In the genomic region with DNA sequence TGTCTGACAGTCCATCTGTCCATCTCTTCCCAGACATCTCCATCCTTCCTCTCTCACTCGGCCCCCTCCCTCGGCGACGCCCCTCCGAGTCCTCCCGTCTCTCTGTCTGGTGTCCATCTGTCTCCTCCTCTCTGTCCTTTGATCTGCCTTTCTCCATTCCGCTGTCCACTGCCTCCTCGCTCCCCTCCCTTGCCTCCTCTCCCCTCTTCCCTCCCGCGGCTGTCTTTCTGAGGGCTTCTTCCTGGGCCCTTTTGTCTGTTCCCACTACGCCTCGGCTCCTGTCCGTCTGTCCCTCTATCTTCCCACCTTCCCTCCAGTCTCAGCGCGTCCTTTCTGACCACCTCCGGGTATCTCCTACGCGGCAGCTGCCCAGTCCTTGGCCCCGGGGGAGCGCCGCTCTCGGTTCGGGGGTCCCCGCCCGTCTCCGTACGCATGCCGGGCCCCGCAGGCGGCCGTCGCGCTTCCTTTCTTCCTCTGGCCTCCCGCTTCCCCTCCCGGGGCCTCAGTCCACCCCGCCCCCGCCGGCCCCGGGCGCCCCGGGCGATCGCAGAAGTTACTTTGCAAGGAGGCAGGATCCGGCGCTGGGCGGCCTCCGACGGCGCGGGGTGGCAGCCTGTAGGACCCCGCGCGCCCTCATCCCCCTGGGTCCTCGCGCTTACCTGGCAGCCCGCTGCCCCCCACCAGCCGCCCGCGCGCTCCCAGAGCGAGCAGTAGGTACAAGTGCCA, we compare ENCODE assay signal across 9 mouse cellular contexts. TPM values are rescaled to one million over a fixed set of nuclear protein-coding genes. Genes with fewer than 3 reads are reported as not detected.
DNase-seq lines count a peak whose midpoint lies in the region; ATAC-seq and TF ChIP-seq lines count a peak whose summit lies in the region.
"Had no signal": no experiment of that assay in that cellular context is flagged by ENCODE, and none has a peak within 500 bp of the region (broad histone marks: within the 10 kb centered on the region; RNA-seq: fewer than 3 reads in every experiment).

No protein-coding gene starts in this region.

- no peak for TF ChIP-seq POLR2A in testis, adult 2 months (IDR thresholded peaks at IDR 0.05; ENCODE audit: control insufficient read depth, low read depth, low read length)

- no peaks in the 10 kb centered on the region; the same call in 1 of the 2 replicates for H3K36me3 ChIP-seq in hindbrain, embryonic 14.5 days (replicated peaks; ENCODE audit: control insufficient read depth, insufficient read depth)
- H3K36me3 ChIP-seq in lung, embryonic 14.5 days (ENCODE audit: insufficient read depth), result no peaks in the 10 kb centered on the region
- H3K36me3 ChIP-seq in testis, adult 2 months (ENCODE audit: control insufficient read depth, insufficient read depth, low read length), result no peaks in the 10 kb centered on the region

- no peak for TF ChIP-seq CTCF in lung, embryonic 14.5 days (IDR thresholded peaks at IDR 0.05; ENCODE audit: low read depth)
- no peak for TF ChIP-seq CTCF in testis, adult 2 months (IDR thresholded peaks at IDR 0.05; ENCODE audit: control insufficient read depth, insufficient read depth, insufficient replicate concordance, low read depth, low read length)

- 0 out of 2 replicates have a peak, but pooled peaks cover 6% of the 10 kb centered on the region for H3K27me3 ChIP-seq in hindbrain, embryonic 14.5 days (ENCODE audit: control insufficient read depth, insufficient read depth, low read length)
- peaks cover 46% of the 10 kb centered on the region for H3K27me3 ChIP-seq in lung, embryonic 14.5 days (ENCODE audit: insufficient read depth, low read length)
- no peaks in the 10 kb centered on the region for H3K27me3 ChIP-seq in testis, adult 2 months (ENCODE audit: control insufficient read depth, insufficient read depth, low read length)

- H3K4me2 ChIP-seq in hindbrain, embryonic 14.5 days (replicated peaks), result peak overlapping the region; percentile 68
- peak overlapping the region; percentile 95 for H3K4me2 ChIP-seq in lung, embryonic 14.5 days

- WGBS in hindbrain, embryonic 14.5 days, result under 1% methylated on average over 46 of the region's 61 CpGs
- WGBS in lung, embryonic 14.5 days, result 1% methylated on average over 55 of the region's 61 CpGs

- no peaks in the 10 kb centered on the region for H3K9me3 ChIP-seq in hindbrain, embryonic 14.5 days (ENCODE audit: control insufficient read depth, low read length)
- H3K9me3 ChIP-seq in lung, embryonic 14.5 days (ENCODE audit: low read depth, low read length), result no peaks in the 10 kb centered on the region

- H3K27ac ChIP-seq in hindbrain, embryonic 14.5 days, result peak overlapping the region; percentile 66; the same call in 1 of the 2 replicates
- no peak overlapping the region for H3K27ac ChIP-seq in lung, embryonic 14.5 days (ENCODE audit: low read depth)
- no peak overlapping the region for H3K27ac ChIP-seq in testis, adult 2 months (ENCODE audit: control insufficient read depth, insufficient read depth, low read depth, low read length)

- peak overlapping the region; percentile 66 for H3K4me3 ChIP-seq in hindbrain, embryonic 14.5 days (replicated peaks; ENCODE audit: low read length)
- peak overlapping the region; percentile 55 for H3K4me3 ChIP-seq in lung, embryonic 14.5 days (ENCODE audit: low read depth, low read length)
- peak overlapping the region; percentile 48 for H3K4me3 ChIP-seq in testis, adult 2 months (ENCODE audit: control insufficient read depth, low read depth, low read length)

- peak overlapping the region; percentile 68 for H3K9ac ChIP-seq in hindbrain, embryonic 14.5 days
- H3K9ac ChIP-seq in lung, embryonic 14.5 days, result peak overlapping the region; percentile 52

- peaks cover 13% of the 10 kb centered on the region for H3K4me1 ChIP-seq in hindbrain, embryonic 14.5 days (replicated peaks; ENCODE audit: control insufficient read depth, insufficient read depth, low read length)
- no peaks in the 10 kb centered on the region for H3K4me1 ChIP-seq in lung, embryonic 14.5 days (ENCODE audit: insufficient read depth)
- peaks cover 19% of the 10 kb centered on the region for H3K4me1 ChIP-seq in testis, adult 2 months (ENCODE audit: control insufficient read depth, insufficient read depth, low read length)

- peak; percentile 44 for ATAC-seq in hindbrain, embryonic 14.5 days (ENCODE audit: low FRiP score)
- peak; percentile 48 for ATAC-seq in lung, embryonic 14.5 days (ENCODE audit: insufficient read depth)

- DNase-seq in adrenal gland, adult 18-20 months (ENCODE audit: low spot score in 2 of 2), result peak; percentile 27 to 38
- DNase-seq in adrenal gland, adult 8-10 months, result no peak
- peak; percentile 30 for DNase-seq in thymus, postnatal 4 days
- no peak for DNase-seq in thymus, postnatal 0 days (ENCODE audit: low spot score)
- no peak for DNase-seq in hindbrain, embryonic 14.5 days (ENCODE audit: low spot score)
- peak; percentile 26 for DNase-seq in lung, embryonic 14.5 days
- DNase-seq in c-Kit-positive CD71-positive TER-119-positive erythroid progenitor cells, embryonic 14.5 days (ENCODE audit: low spot score), result no peak

RNA-seq across cellular contexts. Expression of a gene that starts 0.5 kb away (rescaled TPM):
- 1 to 10 TPM; 2.9 to 5.6 TPM for total RNA-seq in adrenal gland, adult 18-20 months (2021)
- total RNA-seq in adrenal gland, adult 8-10 months (2022), result 1 to 10 TPM; 4.1 to 6.4 (median 6.0) TPM
- 0.13 and 0.35 TPM in 2 replicates for polyA plus RNA-seq in thymus, postnatal 0 days (2015; fragmentation: Nextera tagmentation; extraction: Ambion mirVana)
- polyA plus RNA-seq in hindbrain, embryonic 14.5 days (2014; fragmentation: Nextera tagmentation; extraction: Ambion mirVana), result 10.4 and 12.7 TPM in 2 replicates
- polyA plus RNA-seq in lung, embryonic 14.5 days (2014; fragmentation: Nextera tagmentation; extraction: Ambion mirVana), result 4.1 and 6.0 TPM in 2 replicates
- polyA plus RNA-seq in testis, adult 2 months (2012; rRNA removed), result 0.96 and 1.4 TPM in 2 replicates
- total RNA-seq: neutrophil, adult 5-6 weeks had no signal

RNA-seq across cellular contexts. Expression of a gene that starts 54.9 kb away (rescaled TPM):
- not detected for total RNA-seq in adrenal gland, adult 18-20 months (2021)
- under 1 TPM in 2 of 4 experiments, not detected in 2; 0.17 to 0.40 TPM for total RNA-seq in adrenal gland, adult 8-10 months (2022)
- 0.32 and 0.48 TPM in 2 replicates for polyA plus RNA-seq in thymus, postnatal 0 days (2015; fragmentation: Nextera tagmentation; extraction: Ambion mirVana)
- polyA plus RNA-seq in hindbrain, embryonic 14.5 days (2014; fragmentation: Nextera tagmentation; extraction: Ambion mirVana), result 23.5 and 23.7 TPM in 2 replicates
- polyA plus RNA-seq in lung, embryonic 14.5 days (2014; fragmentation: Nextera tagmentation; extraction: Ambion mirVana), result 0.99 and 1.4 TPM in 2 replicates
- 4.1 and 5.6 TPM in 2 replicates for polyA plus RNA-seq in testis, adult 2 months (2012; rRNA removed)
- total RNA-seq: neutrophil, adult 5-6 weeks had no signal

Comparison
In these comparisons a context has a peak if more than half of its experiments do, and no peak if none do; other contexts are left out.
1. DNase-seq: peak in adrenal gland, adult 18-20 months (2 of 2), thymus, postnatal 4 days (single experiment) and lung, embryonic 14.5 days (single experiment); none in adrenal gland, adult 8-10 months (single experiment), thymus, postnatal 0 days (single experiment), hindbrain, embryonic 14.5 days (single experiment) and c-Kit-positive CD71-positive TER-119-positive erythroid progenitor cells, embryonic 14.5 days (single experiment).
2. Peak in every context shown above with its lines, with median percentiles within 50 percentile points of each other: H3K4me3 ChIP-seq.